ENCODE assay signal across 8 mouse cellular contexts in the genomic region with DNA sequence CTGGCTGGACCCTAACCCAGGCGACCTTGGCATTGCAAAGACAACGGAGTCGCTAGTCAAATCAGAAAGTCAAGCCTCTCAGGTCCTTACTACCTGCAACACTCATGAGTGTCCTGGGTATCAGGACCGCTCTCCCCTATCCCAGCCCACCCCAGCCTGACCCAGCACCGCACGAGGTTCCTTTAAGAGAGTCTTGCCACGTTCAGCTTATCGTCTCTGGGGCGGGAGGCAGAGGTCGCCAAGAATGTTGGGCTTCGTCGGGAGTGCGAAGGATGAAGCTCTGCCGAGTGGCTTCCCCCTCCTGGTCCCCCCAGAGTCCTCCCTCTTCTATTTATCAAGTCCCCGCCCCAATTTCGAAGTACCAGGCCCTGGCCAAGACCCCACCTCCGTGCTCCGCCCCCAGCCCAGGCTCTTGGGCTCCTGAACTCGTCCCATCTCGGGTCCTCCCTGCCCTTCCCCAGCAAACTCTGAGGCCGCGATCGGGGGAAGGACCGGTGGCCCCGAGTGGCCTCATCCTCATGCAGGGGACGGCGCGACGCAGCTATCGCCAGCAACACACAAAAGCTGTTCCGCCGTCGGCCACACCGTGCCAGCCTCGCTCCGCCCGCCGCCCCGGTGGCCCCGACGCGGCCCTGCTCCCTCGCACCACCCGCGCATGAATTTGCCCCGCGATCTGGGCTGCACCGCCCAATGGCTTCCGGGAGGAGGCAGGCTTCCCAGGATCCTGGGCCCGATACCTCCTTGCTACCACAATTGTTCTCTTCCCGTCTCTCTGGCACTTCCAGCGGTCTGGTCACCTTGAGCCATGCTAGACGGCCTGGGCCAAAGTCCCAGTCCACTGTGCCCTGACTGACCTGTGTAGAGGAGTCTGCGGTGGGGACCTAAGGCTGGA. TPM values are rescaled to one million over a fixed set of nuclear protein-coding genes. Genes with fewer than 3 reads are reported as not detected.
DNase-seq lines count a peak whose midpoint lies in the region; ATAC-seq and TF ChIP-seq lines count a peak whose summit lies in the region.

No protein-coding gene starts in this region.

- no peaks in the 10 kb centered on the region for H3K36me3 ChIP-seq in hindbrain, embryonic 10.5 days
- no peaks in the 10 kb centered on the region for H3K36me3 ChIP-seq in midbrain, embryonic 12.5 days

- H3K4me3 ChIP-seq in hindbrain, embryonic 10.5 days = peak overlapping the region; percentile 52
- peak overlapping the region; percentile 21 for H3K4me3 ChIP-seq in layer of hippocampus, adult 2 months
- H3K4me3 ChIP-seq in midbrain, embryonic 12.5 days = peak overlapping the region; percentile 38

- peaks cover 63% of the 10 kb centered on the region for H3K27me3 ChIP-seq in hindbrain, embryonic 10.5 days (ENCODE audit: insufficient read depth, poor library complexity, severe bottlenecking)
- H3K27me3 ChIP-seq in midbrain, embryonic 12.5 days = peaks cover 57% of the 10 kb centered on the region

- peak overlapping the region; percentile 56 for H3K4me2 ChIP-seq in midbrain, embryonic 12.5 days (replicated peaks)

- peak overlapping the region; percentile 62 for H3K27ac ChIP-seq in hindbrain, embryonic 10.5 days
- H3K27ac ChIP-seq in layer of hippocampus, adult 2 months = peak overlapping the region; percentile 84
- no peak overlapping the region for H3K27ac ChIP-seq in midbrain, embryonic 12.5 days (replicated peaks)

- DNase-seq in cerebellum, adult 11-12 months = no peak
- DNase-seq in thymus, postnatal 4 days = peak; percentile 45
- DNase-seq in thymus, postnatal 36 days = no peak
- peak; percentile 63 for DNase-seq in hindbrain, embryonic 10.5 days (ENCODE audit: low spot score)
- DNase-seq in layer of hippocampus, adult 2 months (ENCODE audit: low spot score in 2 of 2) = peak; percentile 27 to 47
- no peak for DNase-seq in spleen, adult 18-20 months

- peak; percentile 73 for TF ChIP-seq CTCF in layer of hippocampus, adult 2 months (conservative IDR thresholded peaks at IDR 0.05)

- H3K4me1 ChIP-seq in hindbrain, embryonic 10.5 days (replicated peaks) = peaks cover 25% of the 10 kb centered on the region
- H3K4me1 ChIP-seq in midbrain, embryonic 12.5 days = peaks cover 15% of the 10 kb centered on the region

- ATAC-seq in cerebellum, adult (ENCODE audit: insufficient number of reproducible peaks, low FRiP score, low TSS enrichment) = peak; percentile 40; the same call in 1 of the 2 replicates
- peak; percentile 67 for ATAC-seq in midbrain, embryonic 12.5 days (ENCODE audit: low FRiP score, low read depth)

- H3K9ac ChIP-seq in midbrain, embryonic 12.5 days (replicated peaks) = peak overlapping the region; percentile 31

- peaks cover 6% of the 10 kb centered on the region; the same call in 1 of the 2 replicates for H3K9me3 ChIP-seq in hindbrain, embryonic 10.5 days
- 0 out of 2 replicates have a peak, but pooled peaks cover 6% of the 10 kb centered on the region for H3K9me3 ChIP-seq in midbrain, embryonic 12.5 days

- WGBS in hindbrain, embryonic 10.5 days = 2% methylated on average over 54 of the region's 54 CpGs
- WGBS in midbrain, embryonic 12.5 days = 2% methylated on average over 54 of the region's 54 CpGs

RNA-seq across cellular contexts. Expression of a gene that starts 1.1 kb away (rescaled TPM):
- polyA plus RNA-seq in hindbrain, embryonic 10.5 days (2016; fragmentation: Nextera tagmentation; extraction: Ambion mirVana) = 0.56 and 0.80 TPM in 2 replicates
- 10 to 100 TPM; 50.0 to 50.6 TPM for total RNA-seq in layer of hippocampus, adult 2 months (2021)
- 1.0 and 1.2 TPM in 2 replicates for polyA plus RNA-seq in midbrain, embryonic 12.5 days (2016; fragmentation: Nextera tagmentation; extraction: Ambion mirVana)

RNA-seq across cellular contexts. Expression of a gene that starts 30.2 kb away (rescaled TPM):
- polyA plus RNA-seq in hindbrain, embryonic 10.5 days (2016; fragmentation: Nextera tagmentation; extraction: Ambion mirVana) = 13.1 and 13.7 TPM in 2 replicates
- total RNA-seq in layer of hippocampus, adult 2 months (2021) = 10 to 100 TPM; 73.2 to 76.7 TPM
- 19.3 and 20.7 TPM in 2 replicates for polyA plus RNA-seq in midbrain, embryonic 12.5 days (2016; fragmentation: Nextera tagmentation; extraction: Ambion mirVana)

Comparison
In these comparisons a context has a peak if more than half of its experiments do, and no peak if none do; other contexts are left out.
1. DNase-seq: peak in thymus, postnatal 4 days (single experiment), hindbrain, embryonic 10.5 days (single experiment) and layer of hippocampus, adult 2 months (2 of 2); none in cerebellum, adult 11-12 months (single experiment), thymus, postnatal 36 days (0 of 2) and spleen, adult 18-20 months (0 of 2).
2. Peak in every context shown above with its lines, with median percentiles within 50 percentile points of each other: H3K4me3 ChIP-seq.